Mouse (Mus musculus) adipocyte (in vitro differentiated cells): ENCODE data around the gene Spns1.
"Not testable (repeated sequence)": the region's sequence is repeated elsewhere in the genome, so short reads cannot be mapped to it uniquely, and the experiment has no call there.

Source experiments
- DNase-seq: peaks from one replicate; pipeline ENCODE4 v3.0.0-alpha.2; 2016; ENCODE audit warnings: low spot score

Spns1 gene

DNA sequence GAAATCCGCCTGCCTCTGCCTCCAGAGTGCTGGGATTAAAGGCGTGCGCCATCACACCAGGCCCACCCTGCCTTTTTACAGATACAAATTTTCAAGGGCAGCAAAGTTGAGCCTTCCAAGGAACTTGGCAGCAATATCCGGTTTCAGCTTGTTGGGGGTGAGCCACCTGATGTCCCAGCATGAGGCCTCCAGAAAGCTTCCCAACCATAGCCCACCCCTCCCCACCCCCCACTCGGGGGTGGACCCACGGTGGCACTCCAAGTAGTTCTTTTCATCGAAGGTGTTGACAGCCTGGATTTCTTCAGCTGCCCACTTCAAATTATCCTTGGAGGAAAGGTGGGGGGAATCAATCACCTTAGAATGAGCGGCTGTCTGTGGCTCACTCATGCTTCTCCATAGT is 38.3 kb downstream of the Spns1 start:
- no peak for DNase-seq

- no peak for DNase-seq
Observed at GRCm38 (mm10) chr7:126335556-126335955, 41.7 kb downstream of the Spns1 start.

DNA sequence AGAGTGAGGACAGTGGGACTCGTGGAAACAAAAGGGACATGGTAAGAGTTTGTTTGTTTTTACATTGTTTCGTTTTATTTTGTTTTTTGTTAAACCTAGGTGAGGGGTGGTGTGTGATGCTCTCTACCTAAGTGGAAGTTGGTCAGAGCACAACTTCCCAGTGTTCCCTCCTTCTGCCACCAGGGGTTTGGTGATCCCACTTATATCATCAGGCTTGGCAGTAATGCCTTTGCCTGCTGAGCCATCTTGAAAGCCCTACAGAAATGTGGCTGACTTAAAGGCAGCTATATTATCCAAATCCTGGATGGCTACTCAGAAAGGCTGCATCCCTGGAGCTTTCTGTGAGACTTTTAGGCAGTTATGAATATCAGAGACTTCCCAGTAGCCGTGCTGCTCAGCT is 44.6 kb downstream of the Spns1 start:
- DNase-seq = no peak

DNA sequence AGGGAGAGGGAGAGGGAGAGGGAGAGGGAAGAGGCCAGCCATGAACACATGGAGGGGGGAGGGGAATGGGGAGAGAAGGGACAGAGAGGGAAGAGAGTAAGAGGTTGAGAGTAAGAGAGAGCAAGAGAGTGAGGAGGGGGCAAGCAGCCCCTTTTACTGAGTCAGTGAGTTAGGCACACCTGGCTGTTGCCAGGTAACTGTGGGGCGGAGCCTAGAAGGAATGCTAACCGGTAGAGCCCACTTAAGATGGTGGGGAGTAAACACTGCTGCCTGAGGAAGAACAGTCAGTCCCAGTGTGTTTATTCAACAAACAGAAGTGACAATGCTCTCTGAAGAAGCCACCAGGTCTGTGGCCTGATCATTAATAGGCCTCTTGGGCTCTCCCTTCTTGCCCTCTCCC is 46.6 kb downstream of the Spns1 start:
- no peak for DNase-seq

DNA sequence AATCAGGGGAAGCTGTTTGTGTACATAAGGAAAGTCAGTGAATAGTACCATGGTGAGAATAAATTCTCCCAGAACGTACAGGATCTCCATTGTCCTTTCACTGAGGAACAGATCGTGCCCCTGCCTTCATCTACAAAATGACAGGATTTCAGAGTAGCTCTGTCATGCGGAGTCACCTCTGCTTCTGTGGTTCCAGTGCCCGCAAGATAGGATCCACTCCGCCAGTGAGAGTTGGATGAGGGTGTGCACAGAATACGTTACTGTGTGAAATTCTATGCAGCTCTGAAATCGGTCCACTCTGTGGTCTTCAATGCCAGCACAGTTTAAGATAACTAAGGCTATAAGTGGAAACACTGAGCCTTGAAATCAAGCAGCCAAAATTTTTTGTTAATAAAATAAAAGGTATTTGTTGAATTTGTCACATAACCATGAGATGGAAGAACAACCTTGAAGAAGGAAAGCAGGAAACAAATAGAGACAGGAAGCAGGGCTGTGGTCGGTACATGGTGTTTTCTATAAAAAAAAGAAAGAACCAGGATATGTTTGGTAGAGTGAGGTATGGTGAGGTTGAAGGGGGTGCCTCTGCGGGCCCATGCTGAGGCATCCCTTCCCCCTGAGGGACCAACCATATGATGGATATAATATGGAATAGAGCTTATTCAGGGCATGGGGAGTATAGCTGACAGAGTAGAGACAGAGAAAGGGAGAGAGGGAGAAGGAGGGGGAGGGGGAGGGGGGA is 47.2 kb downstream of the Spns1 start:
- DNase-seq = no peak

DNA sequence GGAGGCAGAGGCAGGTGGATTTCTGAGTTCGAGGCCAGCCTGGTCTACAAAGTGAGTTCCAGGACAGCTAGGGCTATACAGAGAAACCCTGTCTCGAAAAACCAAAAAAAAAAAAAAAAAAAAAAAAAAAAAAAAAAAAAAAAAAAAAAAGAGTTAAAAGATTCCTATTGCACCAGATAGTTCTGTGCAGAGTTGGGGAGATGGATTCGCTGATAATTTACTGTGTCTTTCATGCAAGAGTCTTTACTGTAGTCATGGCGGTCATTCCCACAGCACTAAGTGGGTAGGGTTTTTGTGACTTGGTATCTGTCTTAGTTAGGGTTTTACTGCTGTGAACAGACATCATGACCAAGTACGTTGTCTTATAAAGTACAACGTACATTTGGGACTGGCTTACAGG is 48.4 kb downstream of the Spns1 start:
- DNase-seq = not testable (repeated sequence)

DNA sequence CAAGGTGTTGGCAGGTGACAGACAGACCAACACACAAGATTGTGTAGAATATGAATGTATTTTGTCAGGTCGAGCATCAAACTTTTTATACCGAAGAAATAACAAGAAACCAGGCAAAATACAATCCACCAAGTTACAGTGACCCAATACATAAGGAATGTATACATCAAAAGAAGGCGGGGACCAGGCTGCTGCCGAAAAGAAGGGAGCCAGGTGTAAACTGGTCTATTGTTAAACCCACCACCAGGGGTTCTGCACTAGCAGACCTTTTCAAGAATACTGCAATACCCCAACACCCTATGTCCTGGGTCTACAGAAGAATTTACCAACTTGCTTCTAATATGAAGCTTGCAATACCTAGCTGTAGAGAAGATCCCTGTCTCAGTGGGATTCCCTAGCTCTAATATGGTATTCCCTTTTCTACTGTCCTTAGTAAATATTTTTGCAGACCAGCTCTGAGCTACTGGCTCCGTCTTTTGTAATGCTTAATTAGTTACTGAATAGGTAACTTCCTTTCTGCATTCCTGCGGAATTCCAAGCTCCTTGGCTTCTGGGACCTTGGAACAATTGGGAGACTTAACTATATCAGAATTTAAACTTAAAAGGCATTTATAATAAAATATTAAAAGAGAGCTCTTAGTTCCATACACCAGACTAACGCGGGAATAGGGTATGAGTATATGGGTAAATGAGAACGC is 51.5 kb downstream of the Spns1 start:
- not testable (repeated sequence) for DNase-seq

GRCm38 (mm10) chr7:126324791-126325190 is 52.5 kb downstream of the Spns1 start:
- no peak for DNase-seq

DNA sequence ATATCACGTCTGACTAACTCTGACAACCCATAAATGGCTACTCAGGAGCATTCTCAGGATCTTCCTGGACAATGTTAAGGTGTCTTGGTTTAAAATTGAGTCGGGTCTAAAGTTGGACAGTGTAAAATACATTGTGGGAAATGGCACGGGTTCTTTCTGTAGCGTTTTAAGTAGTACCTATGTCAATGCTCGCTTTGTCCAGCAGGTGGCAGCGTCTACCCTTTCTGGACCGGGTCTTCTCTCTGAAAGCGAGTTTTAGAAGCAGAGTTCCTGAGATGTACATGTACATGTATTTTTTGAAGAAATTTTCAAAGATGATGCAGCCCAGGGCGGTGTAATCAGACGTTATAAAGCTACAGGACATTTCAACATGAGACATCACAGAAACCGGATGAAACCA is 53.5 kb downstream of the Spns1 start:
- peak; percentile 77 for DNase-seq
